Mouse (Mus musculus) cerebellum, adult 2 months (tissue): ENCODE results near the gene Btf3l4. TPM values are rescaled to one million over a fixed set of nuclear protein-coding genes. Genes with fewer than 3 reads are reported as not detected.

Experiments used
- DNase-seq, 2 experiments: peaks; one replicate each; pipeline ENCODE4 v3.0.0; 2021
- H3K27ac ChIP-seq: fragments of 200-500 bp; 2 replicates; pipeline ENCODE4 v1.5.1; 2012; ENCODE audit warnings: low read length, control low read depth, inconsistent platforms; ENCODE audit not compliant: insufficient read depth
- H3K27me3 ChIP-seq: fragments of 200-500 bp; 2 replicates; pipeline ENCODE4 v1.6.1; 2012; ENCODE audit warnings: inconsistent platforms, mild to moderate bottlenecking, low read length, moderate library complexity; ENCODE audit not compliant: control insufficient read depth, insufficient read depth
- H3K4me1 ChIP-seq: fragments of 200-500 bp; 2 replicates; pipeline ENCODE4 v1.6.1; 2011; ENCODE audit warnings: low read length; ENCODE audit not compliant: control insufficient read depth, insufficient read depth
- H3K4me3 ChIP-seq: fragments of 200-500 bp; replicated peaks from 2 replicates; pipeline ENCODE3; 2011; ENCODE audit warnings: mild to moderate bottlenecking, low read depth, low read length, control low read depth; ENCODE audit not compliant: insufficient read depth
- CTCF ChIP-seq: fragments of 200-500 bp; IDR thresholded peaks from 2 replicates; pipeline ENCODE4 v1.5.1; 2011; ENCODE audit warnings: low read depth, mild to moderate bottlenecking, control low read depth, low read length, moderate library complexity, borderline replicate concordance; ENCODE audit not compliant: insufficient read depth
- POLR2A ChIP-seq: fragments of 200-500 bp; IDR thresholded peaks from 2 replicates; pipeline ENCODE4 v1.6.1; 2011; ENCODE audit warnings: low read length, control low read depth, borderline replicate concordance; ENCODE audit not compliant: insufficient read depth
- WGBS: fragments of 180-500 bp; shearing (Covaris S2); methylation state at CpG from one replicate; pipeline ENCODE4 v1.1.7; 2018; 5-methylcytosine and 5-hydroxymethylcytosine counted together
- polyA plus RNA-seq: library from polyadenylated mRNA; depleted of rRNA; stranded (reverse); fragments of >200 nt; gene quantifications from 2 replicates; pipeline ENCODE4 v1.2.3, GENCODE M21; 2012; rRNA removed

Btf3l4 gene
- polyA plus RNA-seq: 84.4 and 84.7 TPM in 2 replicates

- Histone ChIP-seq H3K4me3 (peak within 1 kb of the TSS; percentile 98), H3K4me1 (peaks cover 3% of the 10 kb centered on the region; the same call in 1 of the 2 replicates), H3K27me3 (no peaks in the 10 kb centered on the region), H3K27ac (peak within 1 kb of the TSS; percentile 87)
- DNase-seq: peak; percentile 91 to 93
- TF ChIP-seq CTCF (no peak), POLR2A (peak; percentile 75)
- under 1% methylated on average over 70 of the region's 73 CpGs for WGBS
Observed at GRCm38 (mm10) chr4:108832916-108833827, at the start of gene Btf3l4. TSS of gene Btf3l4 (minus strand) at chr4:108833614.

GRCm38 (mm10) chr4:108878963-108879822 lies 45.8 kb upstream of the Btf3l4 start, which contains the start of gene Rab3b:
TSS of gene Rab3b (plus strand) at chr4:108879063.
- Histone ChIP-seq H3K4me3 (no peak within 1 kb of the TSS), H3K4me1 (no peaks in the 10 kb centered on the region), H3K27me3 (no peaks in the 10 kb centered on the region), H3K27ac (no peak within 1 kb of the TSS)
- no peak for TF ChIP-seq CTCF
- no peak for TF ChIP-seq POLR2A
- under 1% methylated on average over 46 of the region's 46 CpGs for WGBS
- DNase-seq: peak; percentile 11 to 27

- DNase-seq: no peak
- Histone ChIP-seq H3K27ac (no peak overlapping the region), H3K4me3 (no peak overlapping the region), H3K27me3 (no peaks in the 10 kb centered on the region), H3K4me1 (no peaks in the 10 kb centered on the region)
- WGBS: 90% methylated on average over 6 of the region's 6 CpGs
- TF ChIP-seq POLR2A (no peak), CTCF (no peak)
Observed at GRCm38 (mm10) chr4:108877901-108878300, 44.5 kb upstream of the Btf3l4 start.

GRCm38 (mm10) chr4:108873746-108874145 lies 40.3 kb upstream of the Btf3l4 start:
- TF ChIP-seq POLR2A: no peak
- no peak for TF ChIP-seq CTCF

GRCm38 (mm10) chr4:108869730-108870374 lies 36.4 kb upstream of the Btf3l4 start:
- no peak for TF ChIP-seq POLR2A
- TF ChIP-seq CTCF: peak; percentile 98
- Histone ChIP-seq H3K27ac (no peak overlapping the region), H3K4me1 (no peaks in the 10 kb centered on the region), H3K4me3 (no peak overlapping the region), H3K27me3 (no peaks in the 10 kb centered on the region; the same call in 1 of the 2 replicates)
- 35% methylated on average over 10 of the region's 10 CpGs for WGBS
- DNase-seq: peak; percentile 76 to 80

More at GRCm38 (mm10) chr4:108873746-108874145, 40.3 kb upstream of the Btf3l4 start:
- Histone ChIP-seq H3K4me1 (no peaks in the 10 kb centered on the region), H3K27me3 (no peaks in the 10 kb centered on the region; the same call in 1 of the 2 replicates), H3K27ac (no peak overlapping the region), H3K4me3 (no peak overlapping the region)
- DNase-seq: no peak
- 94% methylated on average over 5 of the region's 5 CpGs for WGBS

GRCm38 (mm10) chr4:108866806-108867205 lies 33.4 kb upstream of the Btf3l4 start:
- H3K27me3 ChIP-seq: no peaks in the 10 kb centered on the region
- DNase-seq: no peak
- TF ChIP-seq CTCF (no peak), POLR2A (no peak)
- H3K27ac ChIP-seq: no peak overlapping the region
- WGBS: 80% methylated on average over 7 of the region's 7 CpGs
- H3K4me3 ChIP-seq: no peak overlapping the region
- no peaks in the 10 kb centered on the region for H3K4me1 ChIP-seq

- Histone ChIP-seq H3K27me3 (no peaks in the 10 kb centered on the region), H3K27ac (peak within 1 kb of the TSS; percentile 12; the same call in 1 of the 2 replicates), H3K4me3 (peak within 1 kb of the TSS; percentile 85), H3K4me1 (peaks cover 2% of the 10 kb centered on the region; the same call in 1 of the 2 replicates)
- WGBS: under 1% methylated on average over 20 of the region's 20 CpGs
- TF ChIP-seq CTCF (no peak), POLR2A (no peak)
- DNase-seq: peak in 1 of 2 experiments; percentile 23
Observed at GRCm38 (mm10) chr4:108848505-108848848, 15.1 kb upstream of the Btf3l4 start, which contains the start of gene A730015C16Rik. TSS of gene A730015C16Rik (minus strand) at chr4:108848619.
